Comparison of ENCODE assay signal across 24 mouse cellular contexts in the genomic region with DNA sequence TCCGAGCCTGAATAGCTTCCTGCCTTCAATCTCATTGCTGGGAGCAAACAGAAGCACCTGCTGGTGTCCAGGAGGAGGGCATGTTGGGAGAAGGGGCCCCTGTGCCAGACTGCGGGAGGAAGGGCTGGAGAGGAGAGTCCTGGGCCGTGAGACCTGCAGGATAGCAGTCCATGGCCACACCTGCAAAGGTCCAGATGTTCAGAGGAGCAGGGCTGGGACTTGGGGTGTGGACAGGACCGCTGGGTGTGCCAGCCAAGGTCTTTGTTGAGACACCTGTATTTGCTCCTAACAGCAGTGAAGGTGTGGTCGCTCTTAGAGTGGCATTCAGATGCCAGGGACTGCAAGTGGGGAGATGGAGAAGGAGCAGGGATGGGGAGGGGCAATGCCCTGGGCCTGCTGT. TPM values are rescaled to one million over a fixed set of nuclear protein-coding genes. Genes with fewer than 3 reads are reported as not detected.
A peak's percentile ranks its signal among the peaks of the same experiment; 100 is the strongest.
DNase-seq lines count a peak whose midpoint lies in the region; ATAC-seq and TF ChIP-seq lines count a peak whose summit lies in the region.
"Had no signal": no experiment of that assay in that cellular context is flagged by ENCODE, and none has a peak within 500 bp of the region (broad histone marks: within the 10 kb centered on the region; RNA-seq: fewer than 3 reads in every experiment).

No protein-coding gene starts in this region.

- intact Hi-C loops in heart, postnatal 25 days (cut with DNase I) = no loop called here

- H3K9ac ChIP-seq in lung, embryonic 16.5 days (ENCODE audit: low read length) = no peak overlapping the region
- no peak overlapping the region for H3K9ac ChIP-seq in stomach, postnatal 0 days (ENCODE audit: low read length)
- H3K9ac ChIP-seq: embryonic facial prominence, embryonic 15.5 days; heart, embryonic 12.5 days; hindbrain, embryonic 13.5 days had no signal

- no peaks in the 10 kb centered on the region for H3K9me3 ChIP-seq in heart, embryonic 10.5 days
- H3K9me3 ChIP-seq in lung, embryonic 16.5 days (ENCODE audit: control insufficient read depth, low read length) = no peaks in the 10 kb centered on the region
- no peaks in the 10 kb centered on the region for H3K9me3 ChIP-seq in stomach, postnatal 0 days (ENCODE audit: control insufficient read depth, low read length)
- H3K9me3 ChIP-seq: embryonic facial prominence, embryonic 15.5 days; forebrain, embryonic 10.5 days; hindbrain, embryonic 13.5 days had no signal

- H3K4me3 ChIP-seq in heart, embryonic 10.5 days = no peak overlapping the region
- H3K4me3 ChIP-seq in lung, embryonic 16.5 days (ENCODE audit: low read length) = no peak overlapping the region
- H3K4me3 ChIP-seq in stomach, postnatal 0 days (ENCODE audit: low read depth, low read length) = no peak overlapping the region
- H3K4me3 ChIP-seq: embryonic facial prominence, embryonic 15.5 days; erythroblast, embryonic 14.5 days; forebrain, embryonic 10.5 days; heart, adult 2 months; heart, embryonic 12.5 days; hindbrain, embryonic 13.5 days had no signal

- TF ChIP-seq CTCF in stomach, postnatal 0 days (IDR thresholded peaks at IDR 0.05; ENCODE audit: low read depth) = no peak

- H3K4me2 ChIP-seq in lung, embryonic 16.5 days (ENCODE audit: low read depth, low read length) = no peak overlapping the region
- no peak overlapping the region for H3K4me2 ChIP-seq in stomach, postnatal 0 days (replicated peaks; ENCODE audit: low read depth)
- H3K4me2 ChIP-seq: embryonic facial prominence, embryonic 15.5 days; heart, embryonic 12.5 days; hindbrain, embryonic 13.5 days had no signal

- peak overlapping the region; percentile 32; the same call in 1 of the 2 replicates for H3K27ac ChIP-seq in heart, embryonic 10.5 days
- peak overlapping the region; percentile 30; the same call in 1 of the 2 replicates for H3K27ac ChIP-seq in lung, embryonic 16.5 days (ENCODE audit: low read length)
- peak overlapping the region; percentile 70 for H3K27ac ChIP-seq in stomach, postnatal 0 days (replicated peaks)
- H3K27ac ChIP-seq: embryonic facial prominence, embryonic 15.5 days; forebrain, embryonic 10.5 days; heart, adult 2 months; hindbrain, embryonic 13.5 days had no signal

- WGBS in heart, embryonic 10.5 days = 76% methylated on average over 5 of the region's 5 CpGs
- 69% methylated on average over 5 of the region's 5 CpGs for WGBS in lung, embryonic 16.5 days
- 22% methylated on average over 5 of the region's 5 CpGs for WGBS in large intestine, adult 2 months
- WGBS in stomach, postnatal 0 days = 52% methylated on average over 5 of the region's 5 CpGs

- DNase-seq in heart, embryonic 10.5 days (ENCODE audit: low spot score) = no peak
- no peak for DNase-seq in heart, postnatal 25 days (ENCODE audit: low spot score)
- no peak for DNase-seq in lung, postnatal 14 days
- DNase-seq in large intestine, adult 2 months (ENCODE audit: low read depth, low spot score) = peak; percentile 78
- DNase-seq in stomach, postnatal 0 days (ENCODE audit: low spot score) = peak; percentile 48
- DNase-seq in gastrocnemius, adult 18-20 months (ENCODE audit: low spot score) = no peak
- no peak for DNase-seq in frontal cortex, postnatal 25 days (ENCODE audit: low spot score in 2 of 2)
- DNase-seq: adrenal gland, postnatal 10 days; cerebellum, adult 11 months; cerebellum, adult 8-10 months; cerebellum, postnatal 14 days; embryo, embryonic 11 days; gastrocnemius, postnatal 10 days; heart, adult 2 months; heart, postnatal 4 days had no signal

- 0 out of 2 replicates have a peak, but pooled peaks cover 6% of the 10 kb centered on the region for H3K27me3 ChIP-seq in heart, embryonic 10.5 days (ENCODE audit: insufficient read depth, poor library complexity, severe bottlenecking)
- H3K27me3 ChIP-seq in lung, embryonic 16.5 days (ENCODE audit: control insufficient read depth, insufficient read depth, low read depth, low read length) = no peaks in the 10 kb centered on the region
- no peaks in the 10 kb centered on the region for H3K27me3 ChIP-seq in stomach, postnatal 0 days (ENCODE audit: control insufficient read depth, insufficient read depth, low read length)
- H3K27me3 ChIP-seq: embryonic facial prominence, embryonic 15.5 days; hindbrain, embryonic 13.5 days had no signal

- H3K4me1 ChIP-seq in heart, embryonic 10.5 days = peaks cover 19% of the 10 kb centered on the region
- peaks cover 8% of the 10 kb centered on the region; the same call in 1 of the 2 replicates for H3K4me1 ChIP-seq in lung, embryonic 16.5 days (replicated peaks; ENCODE audit: control insufficient read depth, insufficient read depth, low read length)
- peaks cover 4% of the 10 kb centered on the region; the same call in 1 of the 2 replicates for H3K4me1 ChIP-seq in stomach, postnatal 0 days (replicated peaks; ENCODE audit: control insufficient read depth, insufficient read depth)
- H3K4me1 ChIP-seq: embryonic facial prominence, embryonic 15.5 days; hindbrain, embryonic 13.5 days had no signal

- no peak for ATAC-seq in lung, embryonic 16.5 days (ENCODE audit: low read depth)
- ATAC-seq in stomach, postnatal 0 days (ENCODE audit: low FRiP score, low TSS enrichment) = peak; percentile 14; the same call in 1 of the 2 replicates
- ATAC-seq: forebrain, embryonic 14.5 days had no signal

- TF ChIP-seq EP300 in stomach, postnatal 0 days (optimal IDR thresholded peaks at IDR 0.05) = no peak

- peaks cover 9% of the 10 kb centered on the region; the same call in 1 of the 2 replicates for H3K36me3 ChIP-seq in heart, embryonic 10.5 days
- no peaks in the 10 kb centered on the region for H3K36me3 ChIP-seq in lung, embryonic 16.5 days (ENCODE audit: control insufficient read depth, insufficient read depth, low read length)
- H3K36me3 ChIP-seq in stomach, postnatal 0 days (ENCODE audit: control insufficient read depth, insufficient read depth, low read length) = no peaks in the 10 kb centered on the region; the same call in 1 of the 2 replicates

RNA-seq across cellular contexts. Expression of a gene that starts 2.9 kb away (rescaled TPM):
- 10.2 and 14.7 TPM in 2 replicates for polyA plus RNA-seq in heart, embryonic 10.5 days (2016; fragmentation: Nextera tagmentation; extraction: Ambion mirVana)
- 1 to 10 TPM in 1 of 2 experiments, under 1 TPM in 1; 0.78 to 2.4 TPM for total RNA-seq in heart, postnatal 25 days (2021)
- polyA plus RNA-seq in lung, embryonic 16.5 days (2015; fragmentation: Nextera tagmentation; extraction: Ambion mirVana) = 4.1 and 6.2 TPM in 2 replicates
- 223 and 289 TPM in 2 replicates for polyA plus RNA-seq in large intestine, adult 2 months (2012; rRNA removed)
- 4.1 and 4.9 TPM in 2 replicates for polyA plus RNA-seq in stomach, postnatal 0 days (2015; fragmentation: Nextera tagmentation; extraction: Ambion mirVana)
- total RNA-seq in gastrocnemius, adult 18-20 months (2021) = 1 to 10 TPM; 2.3 to 4.5 TPM
- total RNA-seq: common myeloid progenitor, adult 5-6 weeks had no signal
- polyA plus RNA-seq: erythroblast, embryonic 14.5 days had no signal

RNA-seq across cellular contexts. Expression of a gene that starts 27.9 kb away (rescaled TPM):
- polyA plus RNA-seq in heart, embryonic 10.5 days (2016; fragmentation: Nextera tagmentation; extraction: Ambion mirVana) = 0.15 and 0.26 TPM in 2 replicates
- total RNA-seq in heart, postnatal 25 days (2021) = under 1 TPM; 0.23 to 0.39 TPM
- 0.13 and 0.19 TPM in 2 replicates for polyA plus RNA-seq in lung, embryonic 16.5 days (2015; fragmentation: Nextera tagmentation; extraction: Ambion mirVana)
- 0.74 and 0.80 TPM in 2 replicates for polyA plus RNA-seq in large intestine, adult 2 months (2012; rRNA removed)
- 0.10 and 0.12 TPM in 2 replicates for polyA plus RNA-seq in stomach, postnatal 0 days (2015; fragmentation: Nextera tagmentation; extraction: Ambion mirVana)
- under 1 TPM; 0.53 to 0.69 TPM for total RNA-seq in gastrocnemius, adult 18-20 months (2021)
- total RNA-seq: common myeloid progenitor, adult 5-6 weeks had no signal
- polyA plus RNA-seq: embryonic facial prominence, embryonic 11.5 days; erythroblast, embryonic 14.5 days; forebrain, embryonic 10.5 days had no signal

RNA-seq across cellular contexts. Expression of a gene that starts 45.8 kb away (rescaled TPM):
- 17.2 and 17.3 TPM in 2 replicates for polyA plus RNA-seq in heart, embryonic 10.5 days (2016; fragmentation: Nextera tagmentation; extraction: Ambion mirVana)
- total RNA-seq in heart, postnatal 25 days (2021) = 1 to 10 TPM; 9.6 to 9.9 TPM
- 20.1 and 22.4 TPM in 2 replicates for polyA plus RNA-seq in lung, embryonic 16.5 days (2015; fragmentation: Nextera tagmentation; extraction: Ambion mirVana)
- polyA plus RNA-seq in large intestine, adult 2 months (2012; rRNA removed) = 16.5 and 25.9 TPM in 2 replicates
- 8.8 and 9.4 TPM in 2 replicates for polyA plus RNA-seq in stomach, postnatal 0 days (2015; fragmentation: Nextera tagmentation; extraction: Ambion mirVana)
- total RNA-seq in gastrocnemius, adult 18-20 months (2021) = 10 to 100 TPM; 15.8 to 20.4 TPM

RNA-seq across cellular contexts. Expression of a gene that starts 53.2 kb away (rescaled TPM):
- 0.16 and 0.39 TPM in 2 replicates for polyA plus RNA-seq in heart, embryonic 10.5 days (2016; fragmentation: Nextera tagmentation; extraction: Ambion mirVana)
- under 1 TPM; 0.55 to 0.73 TPM for total RNA-seq in heart, postnatal 25 days (2021)
- polyA plus RNA-seq in lung, embryonic 16.5 days (2015; fragmentation: Nextera tagmentation; extraction: Ambion mirVana) = 0.28 and 0.67 TPM in 2 replicates
- polyA plus RNA-seq in large intestine, adult 2 months (2012; rRNA removed) = 0.12 TPM in 2 replicates
- 0.23 and 0.27 TPM in 2 replicates for polyA plus RNA-seq in stomach, postnatal 0 days (2015; fragmentation: Nextera tagmentation; extraction: Ambion mirVana)
- under 1 TPM; 0.55 to 0.69 TPM for total RNA-seq in gastrocnemius, adult 18-20 months (2021)
- total RNA-seq: common myeloid progenitor, adult 5-6 weeks had no signal
- polyA plus RNA-seq: erythroblast, embryonic 14.5 days had no signal

RNA-seq across cellular contexts. Expression of a gene that starts 53.5 kb away (rescaled TPM):
- polyA plus RNA-seq in heart, embryonic 10.5 days (2016; fragmentation: Nextera tagmentation; extraction: Ambion mirVana) = 41.0 and 41.3 TPM in 2 replicates
- 10 to 100 TPM; 21.5 to 22.3 TPM for total RNA-seq in heart, postnatal 25 days (2021)
- polyA plus RNA-seq in lung, embryonic 16.5 days (2015; fragmentation: Nextera tagmentation; extraction: Ambion mirVana) = 41.2 and 48.4 TPM in 2 replicates
- polyA plus RNA-seq in large intestine, adult 2 months (2012; rRNA removed) = 36.1 and 40.1 TPM in 2 replicates
- 25.7 and 26.7 TPM in 2 replicates for polyA plus RNA-seq in stomach, postnatal 0 days (2015; fragmentation: Nextera tagmentation; extraction: Ambion mirVana)
- 10 to 100 TPM; 33.7 to 34.8 TPM for total RNA-seq in gastrocnemius, adult 18-20 months (2021)

Comparison
In these comparisons a context has a peak if more than half of its experiments do, and no peak if none do; other contexts are left out.
1. DNase-seq: peak in large intestine, adult 2 months (single experiment) and stomach, postnatal 0 days (single experiment); none in heart, embryonic 10.5 days (single experiment), heart, postnatal 25 days (single experiment), lung, postnatal 14 days (single experiment), gastrocnemius, adult 18-20 months (single experiment) and frontal cortex, postnatal 25 days (0 of 2).
2. RNA of a gene that starts 2.9 kb away (polyA plus RNA-seq): 223 to 289 TPM in large intestine, adult 2 months; 10.2 to 14.7 TPM in heart, embryonic 10.5 days, 4.1 to 4.9 TPM in stomach, postnatal 0 days and 4.1 to 6.2 TPM in lung, embryonic 16.5 days; every median in the first group is over 10 times any median in the second.
3. Peak in every context shown above with its lines, with median percentiles within 50 percentile points of each other: H3K27ac ChIP-seq.